Mouse (Mus musculus): Measurements from ENCODE around the gene Btbd9.
A peak's percentile ranks its signal among the peaks of the same experiment; 100 is the strongest.

Btbd9 gene

DNA sequence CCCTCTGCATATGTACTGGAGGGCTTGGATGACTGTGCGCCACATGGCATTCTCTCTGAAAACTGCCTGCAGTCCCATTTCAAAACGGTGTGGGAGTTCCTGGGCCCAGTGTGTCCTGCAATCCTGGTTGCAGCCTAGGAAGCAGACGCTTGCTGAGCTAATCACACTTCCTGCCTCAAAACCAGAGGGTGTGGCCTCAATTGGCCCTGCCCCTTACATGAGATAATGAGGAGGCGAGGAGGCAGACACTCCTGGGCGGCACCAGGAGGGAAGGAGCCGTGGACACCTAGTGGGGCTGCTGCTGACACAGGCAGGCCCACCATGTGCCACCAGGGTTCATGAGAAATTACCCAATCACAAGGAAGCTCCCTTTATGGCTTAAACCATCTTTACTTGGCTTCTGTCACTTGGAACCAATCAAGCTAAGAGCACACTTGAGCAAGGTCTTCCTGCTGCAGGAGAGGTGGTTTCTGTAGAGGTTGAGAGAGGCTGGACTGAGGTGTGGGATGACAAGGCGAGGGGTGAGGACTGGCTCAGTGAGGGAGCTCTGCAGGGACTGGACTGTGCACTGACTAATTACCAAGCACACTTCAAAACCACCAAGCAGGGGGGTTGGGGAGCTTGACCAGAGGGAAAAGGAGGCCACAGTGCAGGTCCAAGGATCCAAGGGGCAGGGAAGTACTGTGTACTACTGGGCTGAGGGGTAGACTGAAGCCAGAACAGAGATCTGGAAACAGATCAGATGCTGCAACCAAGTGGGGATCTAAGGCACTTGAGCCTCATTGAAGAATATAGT lies 295.8 kb downstream of the Btbd9 start:
- peak; percentile 34 for DNase-seq (ENCODE audit: low read depth, low spot score)

DNA sequence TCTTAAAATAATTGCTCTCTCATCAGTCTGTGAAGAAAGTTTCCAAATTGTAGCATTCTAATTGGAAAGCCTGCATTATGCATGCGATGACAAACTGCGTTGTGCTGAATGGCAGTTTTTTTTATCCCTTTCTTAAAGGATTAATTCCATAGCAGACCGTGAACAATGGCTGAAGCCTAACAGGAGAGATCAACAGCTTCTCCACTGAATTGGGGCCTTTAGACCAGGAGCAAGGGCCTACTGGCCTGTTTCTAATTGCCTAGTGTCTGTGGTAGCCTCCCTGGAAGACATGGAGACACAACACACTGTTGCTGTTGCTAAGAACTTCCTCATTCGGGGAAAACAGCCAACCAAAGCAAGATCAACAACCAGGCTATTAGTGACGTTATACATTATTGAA lies 296.6 kb downstream of the Btbd9 start:
- no peak for DNase-seq (ENCODE audit: low read depth, low spot score)

DNA sequence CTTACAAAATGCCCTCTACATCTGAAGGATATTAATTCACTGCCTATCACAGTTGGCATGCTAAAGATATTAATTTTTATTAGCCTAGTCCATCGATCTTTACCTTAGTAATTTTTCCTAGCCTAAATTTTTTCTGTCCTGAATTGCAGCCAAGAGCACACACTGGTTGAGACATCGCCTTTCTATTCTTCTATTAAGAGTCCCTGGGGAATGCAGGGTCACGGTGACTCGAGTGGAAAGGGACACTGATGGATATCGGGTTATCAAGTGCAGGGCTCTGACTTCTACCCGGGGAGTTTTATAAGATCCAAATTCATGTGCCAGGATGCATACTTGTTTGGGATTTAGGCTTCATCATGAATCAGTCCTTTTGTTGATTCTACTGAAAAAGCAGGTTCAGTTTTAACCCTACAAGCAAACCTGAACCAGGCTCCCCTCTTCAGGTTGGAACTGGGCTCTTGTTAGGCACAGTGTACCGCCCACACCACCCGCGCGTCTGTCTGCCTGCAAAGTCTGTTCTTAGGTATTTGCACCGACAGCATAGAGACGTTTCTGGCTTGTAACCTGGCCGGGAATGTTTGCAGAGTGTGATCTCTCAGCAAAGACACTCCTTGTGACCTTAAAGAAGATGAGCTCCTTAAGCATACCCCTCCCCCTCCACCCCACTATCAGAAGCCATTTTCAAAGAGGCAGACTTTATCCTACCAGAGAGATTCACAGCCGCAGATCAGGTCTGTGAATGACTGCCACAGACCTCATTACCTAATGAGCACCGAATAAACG lies 297.5 kb downstream of the Btbd9 start:
- DNase-seq (ENCODE audit: low read depth, low spot score), result no peak

DNA sequence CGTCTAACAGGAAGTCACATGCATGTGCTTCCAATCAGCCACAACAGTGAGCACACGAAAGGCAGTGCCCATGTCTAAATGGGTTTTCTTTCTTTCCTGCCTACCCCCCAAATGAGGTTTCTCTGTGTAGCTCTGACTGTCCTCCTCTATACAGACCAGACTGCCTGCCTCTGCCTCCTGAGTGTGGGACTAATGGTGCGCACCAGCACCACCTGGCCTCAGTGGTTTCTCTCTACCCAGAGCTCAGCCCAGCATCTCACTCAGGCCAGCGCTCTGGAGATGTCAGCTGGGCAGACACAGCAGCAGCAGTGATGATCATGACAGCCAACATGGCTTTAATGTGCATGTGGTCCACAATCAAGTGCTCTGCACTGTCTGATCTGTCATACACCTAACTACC lies 299.8 kb downstream of the Btbd9 start:
- DNase-seq (ENCODE audit: low read depth, low spot score), result no peak

DNA sequence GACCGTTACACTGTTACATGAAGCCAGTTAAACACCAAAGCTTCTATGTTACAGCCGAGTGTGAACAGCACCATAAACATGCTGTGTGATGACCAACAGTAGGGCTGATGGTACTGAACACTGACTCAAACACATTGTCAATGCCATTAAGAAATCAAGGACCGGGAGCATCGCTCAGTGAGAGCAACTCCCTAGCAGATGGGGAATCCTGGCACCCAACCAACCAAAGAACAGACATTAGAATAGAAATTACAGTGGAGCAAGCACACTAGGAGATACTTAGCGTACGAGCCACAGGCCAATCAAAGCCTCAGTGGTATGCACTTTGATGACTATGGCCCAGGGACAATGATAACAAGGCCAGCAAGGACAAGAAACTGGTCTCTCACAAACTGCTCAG lies 303.5 kb downstream of the Btbd9 start:
- DNase-seq (ENCODE audit: low read depth, low spot score), result no peak

DNA sequence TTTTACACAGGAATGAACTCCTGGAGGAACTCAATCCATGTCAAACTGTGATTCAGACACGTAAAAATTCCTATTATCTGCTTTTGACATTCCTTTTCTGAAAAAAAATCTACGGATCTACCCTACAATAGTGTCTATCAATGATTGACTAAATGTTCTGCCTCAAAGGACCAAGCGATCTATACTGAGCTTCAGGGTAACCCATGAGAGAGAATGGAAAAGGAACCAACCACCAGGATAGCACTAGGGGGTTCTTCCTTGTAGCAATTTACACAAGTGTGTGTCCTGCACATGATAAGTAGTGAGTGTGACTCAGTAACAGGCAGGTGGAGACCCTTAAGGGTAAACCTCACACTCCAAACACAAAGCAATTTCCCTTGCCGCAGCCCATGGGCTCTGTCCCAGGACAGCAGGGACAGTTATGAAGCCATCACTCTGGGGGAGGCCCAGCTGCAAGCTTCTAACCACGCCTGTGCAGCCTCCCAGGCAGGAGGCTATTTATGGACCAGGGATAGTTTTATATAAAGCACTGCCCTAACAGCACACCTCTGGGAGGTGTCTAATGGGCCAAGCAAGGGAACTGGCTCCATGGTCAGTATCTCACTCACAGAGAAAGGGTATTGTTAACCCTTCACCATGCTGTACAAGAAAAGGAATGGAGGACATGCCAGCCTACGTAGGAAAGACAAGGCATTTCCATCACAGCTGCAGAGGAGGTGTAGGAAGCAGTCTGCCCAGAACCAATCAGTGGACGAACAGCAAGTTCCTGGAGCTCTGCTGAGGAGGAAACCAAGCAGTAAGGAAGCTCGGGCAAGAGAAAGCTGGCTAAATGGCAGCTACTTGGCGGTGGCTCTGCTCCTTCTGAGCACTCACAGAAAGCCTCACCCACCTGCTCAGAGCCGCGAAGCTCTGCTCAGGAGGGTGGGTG lies 306.9 kb downstream of the Btbd9 start:
- no peak for DNase-seq (ENCODE audit: low read depth, low spot score)

DNA sequence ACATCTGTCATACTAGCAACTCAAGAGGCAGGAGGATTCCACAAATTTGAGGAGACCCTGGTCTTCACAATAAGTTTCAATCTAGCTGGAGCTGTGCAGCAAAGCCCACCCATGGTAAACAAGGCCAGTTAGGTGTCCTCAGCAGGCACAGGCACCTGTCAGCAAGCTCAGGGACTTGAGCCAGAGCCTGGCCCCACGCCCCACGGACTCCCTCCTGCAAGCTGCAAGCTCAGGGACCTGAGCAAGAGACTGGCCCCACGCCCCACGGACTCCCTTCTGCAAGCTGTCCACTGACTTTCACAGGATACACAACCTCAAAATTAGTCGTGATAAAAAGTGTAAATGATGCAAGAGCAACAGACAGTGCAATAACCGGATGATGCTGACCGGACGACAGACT lies 307.8 kb downstream of the Btbd9 start:
- DNase-seq (ENCODE audit: low read depth, low spot score), result no peak

DNA sequence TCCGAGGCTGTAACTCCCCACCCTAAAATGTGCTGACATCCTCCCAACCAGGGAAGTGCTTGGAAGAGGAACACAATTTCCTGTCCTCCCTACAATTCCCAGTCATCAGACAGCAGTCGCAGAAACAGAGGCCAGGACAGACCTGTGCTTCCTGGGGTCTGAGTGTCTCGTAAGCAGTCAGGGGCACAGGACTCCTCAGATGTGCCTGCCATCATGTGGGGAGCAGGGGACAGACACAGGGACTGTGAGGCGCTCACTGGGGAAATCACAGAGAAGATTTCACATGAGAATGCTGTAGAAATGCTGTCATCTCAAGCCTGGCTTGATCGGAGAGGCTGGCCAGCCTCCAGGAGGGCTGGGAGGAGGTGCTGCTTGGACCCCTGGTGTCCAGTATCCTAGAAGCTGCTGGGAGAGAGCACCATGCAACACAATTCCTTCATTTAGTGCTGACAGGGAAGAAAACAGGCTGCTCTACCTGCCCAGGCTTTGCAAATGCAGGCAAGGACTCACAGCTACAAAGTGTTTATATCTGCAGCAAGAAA lies 308.8 kb downstream of the Btbd9 start:
- DNase-seq (ENCODE audit: low read depth, low spot score), result no peak

DNA sequence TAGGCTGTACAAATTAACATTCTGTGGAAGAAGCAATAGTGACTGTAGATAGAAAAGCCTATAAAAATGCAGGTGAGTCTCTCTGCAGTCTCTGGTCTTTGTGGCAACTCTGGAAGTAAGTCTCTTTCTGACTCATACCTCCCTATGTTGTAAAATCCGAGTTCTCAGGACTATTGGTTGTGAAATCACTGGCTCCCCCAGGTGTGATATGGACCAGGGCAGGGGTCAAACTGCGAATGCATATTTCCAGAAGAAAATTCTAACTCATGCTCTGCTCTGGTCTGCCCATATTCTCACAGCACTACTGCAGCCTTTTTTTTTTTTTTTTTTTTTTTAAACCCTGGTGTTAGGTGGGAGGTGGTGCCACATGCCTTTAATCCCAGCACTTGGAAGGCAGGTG lies 312.8 kb downstream of the Btbd9 start:
- DNase-seq (ENCODE audit: low read depth, low spot score), result no peak

DNA sequence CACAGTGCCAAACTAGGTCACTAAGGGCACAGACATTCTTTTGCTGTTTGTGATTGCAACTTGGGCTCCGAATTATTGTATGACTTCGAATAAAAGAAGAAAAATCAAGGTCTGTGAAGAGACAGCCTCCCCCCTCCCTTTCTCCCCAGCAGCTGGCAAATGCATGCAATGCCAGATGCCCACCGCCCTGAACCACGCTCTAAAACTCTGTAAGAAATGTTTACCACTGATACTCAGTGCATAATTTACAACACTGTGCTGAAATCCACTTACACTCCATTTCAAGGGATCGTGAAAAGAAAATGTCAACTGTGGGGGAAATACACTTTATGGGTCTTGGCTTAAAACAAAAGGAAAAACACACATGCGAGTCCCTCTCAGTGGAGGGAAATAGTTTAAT lies 313.3 kb downstream of the Btbd9 start:
- no peak for DNase-seq (ENCODE audit: low read depth, low spot score)

DNA sequence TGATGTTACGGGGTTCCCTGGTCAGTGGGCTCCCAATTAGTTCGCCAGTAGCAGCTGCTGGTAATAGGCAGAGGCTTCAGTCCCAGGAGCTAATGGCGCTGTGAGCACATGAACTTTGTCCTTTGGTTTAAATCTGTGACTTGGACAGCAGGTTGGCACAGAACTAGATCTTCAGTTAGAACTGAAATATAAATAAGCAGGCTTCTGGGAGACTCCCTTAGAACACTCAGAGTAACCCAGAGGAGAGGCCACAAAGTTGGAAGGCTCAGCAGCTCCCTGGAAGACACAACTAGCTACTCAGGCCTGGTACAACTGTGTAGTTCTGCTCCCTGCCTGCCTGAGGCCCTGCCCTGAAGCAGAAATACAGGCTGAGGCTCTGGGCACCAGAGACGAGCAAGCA lies 313.8 kb downstream of the Btbd9 start:
- no peak for DNase-seq (ENCODE audit: low read depth, low spot score)

DNA sequence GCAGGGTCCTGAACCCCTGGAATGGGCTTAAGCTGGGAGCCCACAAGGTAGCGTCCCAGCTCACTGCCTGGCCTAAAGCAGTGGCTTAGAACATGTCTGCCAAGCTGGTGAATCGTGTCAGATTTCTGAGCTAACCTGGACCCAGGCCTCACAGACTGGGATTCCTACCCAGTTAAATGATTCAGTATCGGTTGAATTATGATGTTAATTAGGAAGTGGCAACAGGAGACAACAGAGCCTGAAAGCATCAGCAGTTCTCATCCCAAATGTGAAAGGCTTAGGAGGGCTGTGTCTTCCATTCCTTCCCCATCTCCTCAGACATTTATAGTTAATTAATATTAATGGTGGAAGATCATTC lies 314.3 kb downstream of the Btbd9 start:
- DNase-seq (ENCODE audit: low read depth, low spot score), result no peak

DNA sequence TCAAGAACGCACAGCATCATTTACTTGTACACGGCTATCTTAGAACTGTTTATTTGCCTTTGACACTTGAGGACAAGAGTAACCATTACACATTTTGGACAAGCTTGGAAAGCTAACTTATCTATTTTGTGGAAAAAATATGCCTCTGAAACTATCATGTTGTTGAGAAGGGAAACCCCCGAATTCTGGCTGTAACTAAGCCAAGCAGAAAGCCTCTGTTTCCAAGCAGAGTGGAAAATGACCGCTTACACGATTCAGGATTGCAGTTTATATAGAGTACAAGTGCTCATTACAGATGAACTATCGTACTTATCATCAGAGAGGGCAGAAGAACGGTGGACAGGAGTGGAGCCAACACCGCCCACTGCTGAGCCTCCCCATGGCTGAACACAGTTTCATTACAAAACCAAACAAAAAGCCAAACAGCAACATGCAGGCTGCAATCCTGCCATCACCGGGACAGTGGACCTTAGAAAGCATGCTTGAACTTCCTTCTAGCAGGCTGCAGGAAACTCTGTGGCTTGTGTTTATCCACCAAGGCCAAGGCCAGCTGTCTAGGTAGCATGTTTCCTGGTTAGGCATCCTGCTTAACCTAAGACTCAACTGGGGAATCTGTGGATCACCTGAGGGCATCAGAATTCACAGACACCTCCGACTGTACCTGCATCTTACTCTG lies 314.8 kb downstream of the Btbd9 start:
- no peak for DNase-seq (ENCODE audit: low read depth, low spot score)

DNA sequence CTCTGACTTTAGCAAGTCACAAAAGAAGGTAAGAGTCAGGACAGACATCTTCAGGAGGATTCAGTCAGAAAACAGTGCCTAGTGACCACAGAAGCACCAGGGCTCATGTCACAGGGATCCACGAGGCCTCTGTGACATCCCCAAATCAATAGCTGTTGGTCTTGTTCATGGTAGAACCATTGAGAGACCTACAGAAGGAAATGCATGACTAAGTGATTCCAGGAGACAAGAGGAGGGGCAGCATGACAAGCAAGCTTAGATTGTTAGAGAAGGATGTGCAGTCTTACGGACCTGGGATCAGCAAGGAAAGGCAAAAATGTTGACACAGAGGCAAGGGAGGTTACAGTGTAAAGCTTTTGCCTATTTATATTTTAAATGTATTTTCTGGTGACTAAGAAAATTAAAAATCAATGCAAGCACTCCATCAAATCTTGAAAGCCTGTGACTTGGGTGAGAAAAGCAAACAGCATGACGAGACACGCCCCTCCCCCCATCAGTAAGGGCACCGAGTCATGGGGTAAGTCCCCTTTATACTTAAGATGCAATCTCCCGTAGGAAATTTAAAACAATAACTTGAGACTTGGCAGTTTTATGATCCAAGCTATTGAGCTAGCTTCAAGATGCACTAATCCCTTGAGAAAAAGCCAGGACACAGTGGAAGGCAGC lies 315.5 kb downstream of the Btbd9 start:
- no peak for DNase-seq (ENCODE audit: low read depth, low spot score)

DNA sequence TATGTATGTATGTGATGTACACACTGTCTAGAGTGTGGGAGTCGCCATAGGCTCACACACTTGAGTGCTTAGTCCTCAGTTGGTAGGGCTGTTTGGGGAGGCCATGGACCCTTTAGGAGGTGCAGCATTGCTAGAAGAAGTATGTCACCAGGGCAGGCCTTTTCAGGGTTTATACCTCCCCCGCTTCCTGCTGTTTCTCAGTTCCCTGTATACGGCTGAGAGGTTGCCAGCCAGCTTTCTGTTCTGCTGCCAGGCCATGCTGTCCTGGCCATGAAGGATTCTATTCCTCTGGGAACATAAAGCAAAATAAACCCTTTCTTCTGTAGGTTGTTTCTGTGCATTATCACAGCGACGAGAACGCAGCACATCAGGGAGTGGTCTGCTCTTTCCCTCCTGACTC lies 316.4 kb downstream of the Btbd9 start:
- DNase-seq (ENCODE audit: low read depth, low spot score), result no peak

DNA sequence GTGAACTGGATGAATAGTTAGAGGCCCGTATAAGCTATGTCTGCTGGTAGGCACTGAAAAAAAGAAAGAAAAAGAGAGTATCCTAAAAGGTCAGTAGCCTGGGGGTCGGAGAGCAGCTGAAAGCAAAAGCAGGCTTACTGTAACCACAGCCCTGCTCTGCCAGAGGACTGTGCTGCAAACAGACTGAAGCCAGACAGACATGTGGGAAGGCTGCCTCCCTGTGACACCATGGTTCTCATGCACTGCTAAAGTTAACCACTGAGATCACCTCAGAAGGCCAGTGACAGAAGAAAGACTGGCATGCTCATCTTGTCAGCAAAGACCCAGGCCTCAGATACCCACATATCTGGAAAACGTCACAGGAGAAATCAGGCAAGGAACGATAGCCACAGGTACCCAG lies 317.8 kb downstream of the Btbd9 start:
- peak; percentile 4 for DNase-seq (ENCODE audit: low read depth, low spot score)

DNA sequence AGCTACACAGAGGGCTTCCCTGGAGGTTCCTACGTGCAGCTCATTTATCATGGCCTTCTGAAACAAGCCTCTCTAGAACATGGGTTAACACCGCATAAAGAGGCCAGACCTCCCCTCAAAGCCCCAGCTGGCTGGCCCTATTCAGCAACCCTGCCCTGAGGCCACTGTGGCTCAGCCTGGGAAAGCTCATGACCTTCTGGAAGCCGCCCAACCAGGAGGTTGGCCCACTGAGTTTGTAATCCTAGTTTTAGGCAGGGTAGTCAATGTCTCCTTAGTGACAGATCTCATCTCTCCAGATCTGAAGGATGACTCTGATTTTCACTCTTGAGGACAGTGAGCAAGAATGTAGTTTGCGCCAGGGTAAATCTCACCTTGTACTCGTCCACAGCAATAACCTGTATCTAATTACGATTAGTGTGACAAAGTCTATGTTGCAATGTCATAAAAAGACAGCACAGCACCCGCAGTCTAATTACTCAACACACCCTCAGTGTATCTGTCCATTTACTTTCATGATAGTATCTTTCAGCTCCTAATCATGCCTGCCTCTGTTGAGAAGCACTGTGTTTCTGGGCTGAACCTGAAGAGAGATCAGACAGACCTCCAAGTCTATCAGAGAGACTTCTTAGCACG lies 320.2 kb downstream of the Btbd9 start:
- DNase-seq (ENCODE audit: low read depth, low spot score), result no peak

DNA sequence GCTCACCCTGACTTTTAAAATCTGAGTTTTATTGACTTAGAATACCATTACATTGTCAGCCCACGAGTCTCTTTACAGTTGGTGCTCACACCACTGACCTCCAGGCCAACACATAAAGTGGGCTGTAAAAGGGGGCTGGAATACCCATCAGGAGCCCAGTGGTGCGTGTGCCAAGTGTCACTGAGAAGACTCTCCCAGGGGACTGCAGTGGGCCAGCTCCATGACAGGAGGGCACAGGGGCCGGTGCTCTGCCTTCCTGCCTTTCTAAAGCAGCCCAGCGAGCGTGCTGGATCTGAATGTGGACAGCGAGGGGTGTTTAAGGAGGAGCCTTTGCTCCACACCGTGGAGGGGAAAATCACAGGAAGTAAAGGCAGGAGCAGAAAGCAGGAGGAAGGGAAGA lies 322.4 kb downstream of the Btbd9 start:
- no peak for DNase-seq (ENCODE audit: low read depth, low spot score)

DNA sequence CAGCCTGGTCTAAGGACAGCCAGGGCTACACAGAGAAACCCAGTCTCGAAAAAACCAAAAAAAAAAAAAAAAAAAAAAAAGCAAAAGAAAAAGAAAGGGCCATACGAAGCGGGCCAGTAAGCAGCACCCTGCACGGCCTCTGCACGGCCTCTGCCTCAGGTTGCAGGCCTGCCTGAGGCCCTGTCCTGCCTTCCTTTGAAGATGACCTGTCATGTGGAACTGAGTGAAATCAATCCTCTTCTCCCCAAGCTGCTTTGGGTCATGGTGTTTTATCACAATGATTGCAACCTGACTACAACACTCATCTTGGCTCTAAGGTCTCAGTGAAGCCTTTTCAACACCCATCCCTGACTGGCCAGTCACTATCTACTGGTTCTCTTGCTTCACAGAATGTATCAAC lies 323.3 kb downstream of the Btbd9 start:
- DNase-seq (ENCODE audit: low read depth, low spot score), result no peak

DNA sequence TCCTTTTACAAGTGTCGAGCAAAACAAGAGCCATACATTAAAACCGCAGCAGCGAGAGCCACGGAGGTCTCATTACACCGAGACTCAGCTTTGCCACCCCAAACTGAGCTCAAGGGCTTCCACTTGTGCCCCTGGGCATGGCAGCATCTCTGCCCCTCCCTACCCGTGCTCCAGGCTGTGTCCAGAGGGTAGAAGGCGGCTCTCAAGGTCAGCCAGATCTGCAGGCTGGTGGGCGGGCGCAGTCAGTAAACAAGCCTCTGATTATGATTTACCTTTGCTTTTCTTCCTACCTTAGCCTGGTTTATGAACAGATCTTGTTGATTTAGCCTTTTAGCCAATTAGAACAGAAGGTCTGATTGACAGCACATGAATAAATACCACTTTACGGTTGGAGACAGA lies 331.0 kb downstream of the Btbd9 start:
- DNase-seq (ENCODE audit: low read depth, low spot score), result no peak

All from CD4-positive, CD25-positive, alpha-beta regulatory T cell, adult 2 months (primary cell).